Comparison of ENCODE assay signal across 8 mouse cellular contexts in the genomic region with DNA sequence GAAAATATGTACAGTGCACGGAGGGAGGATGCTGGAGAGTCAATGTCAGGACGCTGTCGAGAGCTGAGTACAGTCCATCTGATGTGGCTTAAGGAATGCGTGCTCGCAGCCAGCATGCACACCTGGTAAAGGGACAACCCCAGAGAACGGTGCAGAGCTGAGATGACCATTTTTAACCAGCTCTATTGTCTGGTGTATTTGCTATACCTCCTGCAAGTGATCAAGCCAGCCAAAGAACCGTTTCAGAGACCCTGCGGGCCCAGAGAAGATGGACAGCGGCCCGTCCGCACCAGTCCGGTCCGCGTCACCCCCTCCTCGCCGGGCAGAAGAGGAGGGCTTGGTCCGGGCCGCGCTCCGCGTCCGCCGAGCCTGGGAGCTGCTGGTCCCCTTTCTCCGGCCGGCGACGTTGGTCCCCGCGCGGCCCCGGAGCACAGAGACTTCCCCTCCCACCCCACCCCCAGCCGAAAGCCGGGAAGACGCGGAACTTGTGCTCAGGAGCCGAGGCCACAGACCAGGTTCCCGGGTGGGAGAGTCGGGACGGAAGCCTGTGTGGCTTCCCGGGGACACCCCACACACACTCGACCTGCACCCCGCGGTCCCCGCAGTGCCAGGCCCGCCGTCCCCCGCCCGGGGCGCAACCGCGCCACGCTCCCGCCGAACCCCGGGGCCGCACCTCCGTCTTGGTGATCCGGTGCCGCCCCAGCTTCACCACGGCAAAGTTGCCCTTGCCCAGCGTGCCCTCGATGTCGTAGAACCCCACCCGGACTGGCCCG. TPM values are rescaled to one million over a fixed set of nuclear protein-coding genes. Genes with fewer than 3 reads are reported as not detected.
DNase-seq lines count a peak whose midpoint lies in the region; ATAC-seq and TF ChIP-seq lines count a peak whose summit lies in the region.

No protein-coding gene starts in this region.

- peak overlapping the region; percentile 99 for H3K27ac ChIP-seq in gastrocnemius, adult 2 months

- TF ChIP-seq CTCF in gastrocnemius, adult 2 months (IDR thresholded peaks at IDR 0.05) = no peak
- no peak for TF ChIP-seq CTCF in C2C12 (IDR thresholded peaks at IDR 0.05; ENCODE audit: control insufficient read depth, insufficient read depth, insufficient read length)

- H3K4me3 ChIP-seq in gastrocnemius, adult 2 months = peak overlapping the region; percentile 92
- H3K4me3 ChIP-seq in C2C12 (ENCODE audit: insufficient read depth, poor library complexity, severe bottlenecking) = peak overlapping the region; percentile 45

- H3K79me3 ChIP-seq in C2C12 (ENCODE audit: low read depth) = peaks cover 15% of the 10 kb centered on the region

- no peak for DNase-seq in gastrocnemius, adult 2 months
- DNase-seq in gastrocnemius, postnatal 14 days = no peak
- DNase-seq in c-Kit-positive CD71-positive TER-119-positive erythroid progenitor cells, embryonic 14.5 days (ENCODE audit: low spot score) = peak; percentile 39
- peak; percentile 50 for DNase-seq in gastrocnemius, postnatal 10 days
- peak; percentile 18 to 29 for DNase-seq in layer of hippocampus, postnatal 36 days
- no peak for DNase-seq in ovary, postnatal 14 days (ENCODE audit: low spot score)

- H3K36me3 ChIP-seq in C2C12 (ENCODE audit: control insufficient read depth, insufficient read depth) = no peaks in the 10 kb centered on the region

- peaks cover 45% of the 10 kb centered on the region for H3K79me2 ChIP-seq in C2C12 (ENCODE audit: control insufficient read depth, insufficient read depth)

- intact Hi-C loops in gastrocnemius, adult 2 months (cut with DNase I) = loop anchor here (2.0 kb wide), 1 partner anchor 205 kb away; no protein-coding TSS in a partner anchor
- intact Hi-C loops in gastrocnemius, postnatal 14 days (cut with DNase I; ENCODE audit: low total_unique reads) = no loop called here

- no peaks in the 10 kb centered on the region for H3K27me3 ChIP-seq in C2C12 (ENCODE audit: control insufficient read depth, insufficient read depth, insufficient read length)

- peak overlapping the region; percentile 66 for H3ac ChIP-seq in C2C12 (ENCODE audit: control insufficient read depth, insufficient read length, low read depth)

- ATAC-seq in megakaryocyte progenitor cell, adult 5-6 weeks (replicated peaks; ENCODE audit: poor library complexity) = peak; percentile 21

TF ChIP-seq in C2C12, 6 proteins besides CTCF, POLR2A, EP300 and RAD21:
- TF ChIP-seq FOSL1 (IDR thresholded peaks at IDR 0.05; ENCODE audit: insufficient read depth, low read length, poor library complexity, severe bottlenecking) (no peak), MYOG (IDR thresholded peaks at IDR 0.05; ENCODE audit: control insufficient read depth, extremely low read depth, insufficient read length) (no peak), MAX (IDR thresholded peaks at IDR 0.05) (no peak), CEBPB (IDR thresholded peaks at IDR 0.05; ENCODE audit: low read depth) (no peak)

RNA-seq across cellular contexts. Expression of a gene that starts 0.6 kb away (rescaled TPM):
- 10 to 100 TPM; 17.9 to 25.2 TPM for total RNA-seq in gastrocnemius, adult 2 months (2021)
- total RNA-seq in gastrocnemius, postnatal 14 days (2021) = 10 to 100 TPM; 12.0 to 13.3 TPM
- polyA plus RNA-seq in C2C12 (2012; fragmentation: generic; extraction: Trizol) = 9.1 TPM
- total RNA-seq in gastrocnemius, postnatal 10 days (2021) = 10 to 100 TPM; 15.4 to 16.6 TPM
- 10 to 100 TPM; 37.8 to 43.5 TPM for total RNA-seq in layer of hippocampus, postnatal 36 days (2021)
- total RNA-seq in megakaryocyte progenitor cell, adult 5-6 weeks (2015) = 27.1 and 27.3 TPM in 2 replicates
- 12.3 and 19.8 TPM in 2 replicates for total RNA-seq in megakaryocyte progenitor cell, adult 5-6 weeks (2017)

RNA-seq across cellular contexts. Expression of a gene that starts 52.4 kb away (rescaled TPM):
- not detected for total RNA-seq in gastrocnemius, adult 2 months (2021)
- total RNA-seq in gastrocnemius, postnatal 14 days (2021) = not detected
- not detected for polyA plus RNA-seq in C2C12 (2012; fragmentation: generic; extraction: Trizol)
- total RNA-seq in gastrocnemius, postnatal 10 days (2021) = not detected
- not detected for total RNA-seq in layer of hippocampus, postnatal 36 days (2021)
- 0.10 TPM in 1 of 2 replicates, not detected in the other for total RNA-seq in megakaryocyte progenitor cell, adult 5-6 weeks (2015)
- total RNA-seq in megakaryocyte progenitor cell, adult 5-6 weeks (2017) = not detected in 2 replicates

Comparison
In these comparisons a context has a peak if more than half of its experiments do, and no peak if none do; other contexts are left out.
1. DNase-seq: peak in c-Kit-positive CD71-positive TER-119-positive erythroid progenitor cells, embryonic 14.5 days (single experiment), gastrocnemius, postnatal 10 days (single experiment) and layer of hippocampus, postnatal 36 days (2 of 2); none in gastrocnemius, adult 2 months (single experiment), gastrocnemius, postnatal 14 days (single experiment) and ovary, postnatal 14 days (single experiment).